Mouse (Mus musculus): ENCODE data around the gene Sp9. TPM values are rescaled to one million over a fixed set of nuclear protein-coding genes. Genes with fewer than 3 reads are reported as not detected.
A peak's percentile ranks its signal among the peaks of the same experiment; 100 is the strongest.

Sp9 gene
- polyA plus RNA-seq, 1 experiment from 2014 or later: not detected

DNA sequence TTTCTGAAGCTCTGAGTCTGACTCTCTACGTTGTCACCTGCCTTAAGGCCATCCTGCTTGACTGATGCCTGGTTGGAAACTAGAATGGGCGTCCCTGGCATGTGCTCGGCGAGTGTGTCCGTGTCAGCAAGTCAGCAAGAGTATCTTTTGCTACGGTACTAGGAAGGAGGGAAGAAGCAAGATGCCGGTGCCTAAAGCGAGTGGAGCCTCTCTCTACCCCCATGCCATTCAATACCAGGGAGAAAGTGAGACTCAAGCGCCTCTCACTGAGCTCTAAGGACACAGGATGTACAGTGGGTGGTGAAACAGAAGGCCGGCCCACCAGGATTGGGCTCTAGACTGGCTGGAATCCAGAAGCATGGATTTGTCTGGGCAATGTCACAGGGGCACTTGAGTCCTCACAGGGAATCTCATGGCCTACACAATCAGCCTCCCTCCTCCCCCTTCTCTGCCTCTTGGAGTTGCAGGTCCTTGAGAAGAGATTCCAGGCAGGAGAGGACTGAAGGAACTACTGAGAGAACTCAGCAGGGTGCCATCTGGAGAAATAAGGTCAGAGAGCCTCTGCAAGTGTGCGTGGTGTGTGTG is 7.0 kb upstream of the Sp9 start:
- TF ChIP-seq CTCF (IDR thresholded peaks at IDR 0.05; ENCODE audit: low read depth): no peak
- H3K9me3 ChIP-seq (replicated peaks; ENCODE audit: low read length): no peaks in the 10 kb centered on the region

DNA sequence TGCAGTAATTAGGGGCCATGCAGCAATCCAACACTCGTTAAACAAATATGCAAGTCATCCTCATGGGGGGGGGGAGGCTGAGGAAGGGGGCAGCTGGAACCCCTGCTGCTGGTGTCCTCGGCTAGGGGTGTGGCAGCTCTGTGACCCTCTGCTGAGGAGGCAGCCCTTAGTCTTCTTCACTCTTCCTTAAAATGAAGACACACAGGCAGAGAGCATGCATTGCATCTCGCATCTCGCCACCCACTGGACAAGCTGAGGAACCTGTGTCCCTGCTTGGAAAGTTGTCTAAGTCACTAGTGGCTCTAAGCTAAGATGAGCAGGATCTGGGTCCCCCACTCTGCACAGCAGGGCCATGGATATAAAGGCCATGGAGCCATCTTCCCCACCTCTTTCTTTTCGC is 5.7 kb upstream of the Sp9 start:
- H3K36me3 ChIP-seq (ENCODE audit: insufficient read depth, low read length): no peaks in the 10 kb centered on the region
- peaks cover 76% of the 10 kb centered on the region for H3K27me3 ChIP-seq (ENCODE audit: insufficient read depth, low read length)
- ATAC-seq (replicated peaks; ENCODE audit: low FRiP score, low read depth): no peak
- 2% methylated on average over 5 of the region's 5 CpGs for WGBS
- H3K9ac ChIP-seq (ENCODE audit: low read depth, low read length): no peak overlapping the region
- TF ChIP-seq CTCF (IDR thresholded peaks at IDR 0.05; ENCODE audit: low read depth): peak; percentile 36; the same call in 1 of the 2 replicates
- no peak overlapping the region for H3K27ac ChIP-seq
- H3K4me2 ChIP-seq (ENCODE audit: low read length): no peak overlapping the region
- H3K4me1 ChIP-seq (replicated peaks; ENCODE audit: insufficient read depth, low read length): peaks cover 10% of the 10 kb centered on the region; the same call in 1 of the 2 replicates
- no peak overlapping the region for H3K4me3 ChIP-seq (replicated peaks; ENCODE audit: low read depth, low read length)
- H3K9me3 ChIP-seq (replicated peaks; ENCODE audit: low read length): no peaks in the 10 kb centered on the region
- peak; percentile 38 for DNase-seq (ENCODE audit: low spot score)

More for the DNA sequence above, 7.0 kb upstream of the Sp9 start:
- Histone ChIP-seq H3K27me3 (ENCODE audit: insufficient read depth, low read length) (peaks cover 64% of the 10 kb centered on the region), H3K4me3 (replicated peaks; ENCODE audit: low read depth, low read length) (peak overlapping the region; percentile 42; the same call in 1 of the 2 replicates), H3K27ac (no peak overlapping the region), H3K4me1 (replicated peaks; ENCODE audit: insufficient read depth, low read length) (peaks cover 10% of the 10 kb centered on the region; the same call in 1 of the 2 replicates), H3K9ac (ENCODE audit: low read depth, low read length) (no peak overlapping the region), H3K4me2 (ENCODE audit: low read length) (peak overlapping the region; percentile 71; the same call in 1 of the 2 replicates), H3K36me3 (ENCODE audit: insufficient read depth, low read length) (no peaks in the 10 kb centered on the region)
- WGBS: 8% methylated on average over 11 of the region's 11 CpGs
- ATAC-seq (replicated peaks; ENCODE audit: low FRiP score, low read depth): no peak
- no peak for DNase-seq (ENCODE audit: low spot score)

GRCm38 (mm10) chr2:73266623-73267022 is 5.1 kb upstream of the Sp9 start:
- DNase-seq (ENCODE audit: low spot score): no peak
- ATAC-seq (replicated peaks; ENCODE audit: low FRiP score, low read depth): no peak
- Histone ChIP-seq H3K9ac (ENCODE audit: low read depth, low read length) (no peak overlapping the region), H3K4me3 (replicated peaks; ENCODE audit: low read depth, low read length) (no peak overlapping the region), H3K4me1 (replicated peaks; ENCODE audit: insufficient read depth, low read length) (peaks cover 10% of the 10 kb centered on the region; the same call in 1 of the 2 replicates), H3K36me3 (ENCODE audit: insufficient read depth, low read length) (no peaks in the 10 kb centered on the region), H3K27ac (no peak overlapping the region), H3K27me3 (ENCODE audit: insufficient read depth, low read length) (peaks cover 82% of the 10 kb centered on the region), H3K9me3 (replicated peaks; ENCODE audit: low read length) (no peaks in the 10 kb centered on the region), H3K4me2 (ENCODE audit: low read length) (no peak overlapping the region)
- 44% methylated on average over 1 of the region's 1 CpGs for WGBS
- no peak for TF ChIP-seq CTCF (IDR thresholded peaks at IDR 0.05; ENCODE audit: low read depth)

DNA sequence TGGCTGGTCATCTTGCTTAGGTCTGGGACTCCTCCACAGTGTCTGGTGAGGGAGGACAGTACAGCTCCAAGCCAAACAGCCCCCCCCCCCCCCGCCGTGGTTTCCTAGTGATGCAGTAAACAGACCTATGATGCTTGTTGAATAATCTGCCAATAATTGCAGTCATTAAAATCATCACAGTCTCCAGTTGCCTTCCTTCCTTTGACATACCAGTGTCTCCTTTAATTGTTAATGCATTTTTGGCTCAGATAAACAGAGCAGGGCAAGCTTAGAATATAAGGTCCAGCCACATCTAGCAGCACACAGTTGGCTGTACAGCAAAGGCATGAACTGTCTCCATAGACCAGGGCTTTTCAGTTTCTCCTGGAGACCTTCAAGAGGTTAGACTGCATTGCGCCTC is 4.5 kb upstream of the Sp9 start:
- Histone ChIP-seq H3K36me3 (ENCODE audit: insufficient read depth, low read length) (no peaks in the 10 kb centered on the region), H3K4me3 (replicated peaks; ENCODE audit: low read depth, low read length) (no peak overlapping the region), H3K4me1 (replicated peaks; ENCODE audit: insufficient read depth, low read length) (peaks cover 13% of the 10 kb centered on the region; the same call in 1 of the 2 replicates), H3K27ac (no peak overlapping the region), H3K9ac (ENCODE audit: low read depth, low read length) (no peak overlapping the region), H3K27me3 (ENCODE audit: insufficient read depth, low read length) (peaks cover 82% of the 10 kb centered on the region), H3K4me2 (ENCODE audit: low read length) (no peak overlapping the region), H3K9me3 (replicated peaks; ENCODE audit: low read length) (no peaks in the 10 kb centered on the region)
- WGBS: 17% methylated on average over 3 of the region's 3 CpGs
- TF ChIP-seq CTCF (IDR thresholded peaks at IDR 0.05; ENCODE audit: low read depth): no peak
- ATAC-seq (replicated peaks; ENCODE audit: low FRiP score, low read depth): no peak
- no peak for DNase-seq (ENCODE audit: low spot score)

- DNase-seq (ENCODE audit: low spot score) (no peak), ATAC-seq (replicated peaks; ENCODE audit: low FRiP score, low read depth) (no peak)
- Histone ChIP-seq H3K27me3 (ENCODE audit: insufficient read depth, low read length) (peaks cover 85% of the 10 kb centered on the region), H3K4me2 (ENCODE audit: low read length) (no peak overlapping the region), H3K4me1 (replicated peaks; ENCODE audit: insufficient read depth, low read length) (peaks cover 18% of the 10 kb centered on the region; the same call in 1 of the 2 replicates), H3K36me3 (ENCODE audit: insufficient read depth, low read length) (no peaks in the 10 kb centered on the region), H3K4me3 (replicated peaks; ENCODE audit: low read depth, low read length) (no peak overlapping the region), H3K27ac (no peak overlapping the region), H3K9ac (ENCODE audit: low read depth, low read length) (no peak overlapping the region), H3K9me3 (replicated peaks; ENCODE audit: low read length) (no peaks in the 10 kb centered on the region)
- WGBS: 3% methylated on average over 4 of the region's 4 CpGs
- TF ChIP-seq CTCF (IDR thresholded peaks at IDR 0.05; ENCODE audit: low read depth): no peak
Measured at GRCm38 (mm10) chr2:73267818-73268217, 3.9 kb upstream of the Sp9 start.

DNA sequence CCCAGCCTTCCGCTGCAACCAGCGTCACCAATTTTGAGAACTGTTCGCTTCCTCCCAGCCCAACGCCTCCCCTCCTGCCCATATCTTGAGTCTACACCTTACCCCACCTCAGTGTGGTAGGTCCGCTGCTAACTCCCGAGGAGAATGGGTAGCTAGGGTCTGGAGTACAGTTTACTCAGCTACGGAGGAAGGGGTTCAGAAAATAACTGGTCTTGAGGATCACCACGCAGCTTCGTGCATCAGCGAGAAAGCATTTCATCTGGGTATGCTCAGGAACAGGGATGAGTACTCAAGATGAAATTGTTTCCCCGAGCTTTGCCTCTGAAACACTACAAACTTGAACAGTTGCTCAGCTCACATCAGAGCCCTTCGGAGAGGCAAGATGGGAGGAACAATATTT is 3.4 kb upstream of the Sp9 start:
- no peak for DNase-seq (ENCODE audit: low spot score)

More for the DNA sequence above, 3.4 kb upstream of the Sp9 start:
- H3K4me2 ChIP-seq (ENCODE audit: low read length): no peak overlapping the region
- H3K4me3 ChIP-seq (replicated peaks; ENCODE audit: low read depth, low read length): no peak overlapping the region
- H3K9me3 ChIP-seq (replicated peaks; ENCODE audit: low read length): no peaks in the 10 kb centered on the region
- ATAC-seq (replicated peaks; ENCODE audit: low FRiP score, low read depth): no peak
- no peaks in the 10 kb centered on the region for H3K36me3 ChIP-seq (ENCODE audit: insufficient read depth, low read length)
- H3K27me3 ChIP-seq (ENCODE audit: insufficient read depth, low read length): peaks cover 85% of the 10 kb centered on the region
- 2% methylated on average over 12 of the region's 12 CpGs for WGBS
- TF ChIP-seq CTCF (IDR thresholded peaks at IDR 0.05; ENCODE audit: low read depth): no peak
- H3K9ac ChIP-seq (ENCODE audit: low read depth, low read length): no peak overlapping the region
- peaks cover 22% of the 10 kb centered on the region for H3K4me1 ChIP-seq (replicated peaks; ENCODE audit: insufficient read depth, low read length)
- H3K27ac ChIP-seq: no peak overlapping the region

All from kidney, postnatal 0 days (tissue).